Mouse (Mus musculus) heart, embryonic 13.5 days (tissue): Measurements from ENCODE around the gene E130308A19Rik. TPM values are rescaled to one million over a fixed set of nuclear protein-coding genes. Genes with fewer than 3 reads are reported as not detected.
A peak's percentile ranks its signal among the peaks of the same experiment; 100 is the strongest.

Experiments used
- ATAC-seq: fragments of 200-750 bp; cut with Nextera tagmentation; 2 replicates; pipeline ENCODE4 v1.8.0; 2017; ENCODE audit warnings: moderate TSS enrichment; ENCODE audit not compliant: insufficient number of reproducible peaks, low FRiP score, low TSS enrichment; ENCODE audit errors: extremely low read depth
- H3K27ac ChIP-seq: fragments of 300-500 bp; sonication (generic); replicated peaks from 2 replicates; pipeline ENCODE4 v1.5.1; 2015; ENCODE audit warnings: moderate library complexity, mild to moderate bottlenecking, inconsistent platforms
- H3K27me3 ChIP-seq: fragments of 300-500 bp; sonication (generic); replicated peaks from 2 replicates; pipeline ENCODE4 v1.6.1; 2015; ENCODE audit warnings: mild to moderate bottlenecking, inconsistent platforms
- H3K36me3 ChIP-seq: fragments of 300-500 bp; sonication (generic); 2 replicates; pipeline ENCODE4 v1.6.1; 2015; ENCODE audit warnings: mild to moderate bottlenecking, inconsistent platforms
- H3K4me1 ChIP-seq: fragments of 300-500 bp; sonication (generic); 2 replicates; pipeline ENCODE4 v1.6.1; 2015; ENCODE audit warnings: inconsistent platforms
- H3K4me2 ChIP-seq: fragments of 300-500 bp; sonication (generic); 2 replicates; pipeline ENCODE4 v1.6.1; 2015; ENCODE audit warnings: inconsistent platforms, mild to moderate bottlenecking, moderate library complexity
- H3K4me3 ChIP-seq: fragments of 300-500 bp; sonication (generic); 2 replicates; pipeline ENCODE4 v1.5.1; 2015; ENCODE audit warnings: moderate library complexity, mild to moderate bottlenecking, inconsistent platforms
- H3K9ac ChIP-seq: fragments of 300-500 bp; sonication (generic); 2 replicates; pipeline ENCODE4 v1.6.1; 2015; ENCODE audit warnings: inconsistent platforms, mild to moderate bottlenecking, moderate library complexity
- H3K9me3 ChIP-seq: fragments of 300-500 bp; sonication (generic); 2 replicates; pipeline ENCODE4 v1.6.1; 2016; ENCODE audit warnings: inconsistent platforms
- WGBS: fragments of 180-500 bp; shearing (Covaris S2); methylation state at CpG from one replicate; pipeline ENCODE4 v1.1.7; 2015; ENCODE audit warnings: mixed read lengths; 5-methylcytosine and 5-hydroxymethylcytosine counted together
- polyA plus RNA-seq: library from polyadenylated mRNA; unstranded; fragments of >200 nt; fragmentation: Nextera tagmentation; extraction: Ambion mirVana; gene quantifications from 2 replicates; pipeline ENCODE4 v1.2.1, GENCODE M21; 2015

The E130308A19Rik gene
- polyA plus RNA-seq, 1 experiment from 2014 or later: 20.5 TPM

- H3K27ac ChIP-seq: no peak overlapping the region
- no peaks in the 10 kb centered on the region for H3K27me3 ChIP-seq
- no peaks in the 10 kb centered on the region for H3K9me3 ChIP-seq
- no peaks in the 10 kb centered on the region for H3K36me3 ChIP-seq
- H3K4me1 ChIP-seq: no peaks in the 10 kb centered on the region
- no peak for ATAC-seq
- no peak overlapping the region for H3K9ac ChIP-seq
- no peak overlapping the region for H3K4me3 ChIP-seq
- H3K4me2 ChIP-seq: no peak overlapping the region
- WGBS: 65% methylated on average over 7 of the region's 7 CpGs
Measured at GRCm38 (mm10) chr4:59731544-59731943, 105.5 kb downstream of the E130308A19Rik start.

GRCm38 (mm10) chr4:59739321-59739720 is 113.3 kb downstream of the E130308A19Rik start:
- WGBS: 99% methylated on average over 4 of the region's 4 CpGs

GRCm38 (mm10) chr4:59739882-59740281 is 113.9 kb downstream of the E130308A19Rik start:
- ATAC-seq: no peak
- no peak overlapping the region for H3K4me2 ChIP-seq
- no peak overlapping the region for H3K27ac ChIP-seq
- H3K4me3 ChIP-seq: no peak overlapping the region
- no peaks in the 10 kb centered on the region for H3K27me3 ChIP-seq
- H3K9ac ChIP-seq: no peak overlapping the region
- WGBS: 82% methylated on average over 2 of the region's 2 CpGs
- peaks cover 4% of the 10 kb centered on the region for H3K9me3 ChIP-seq
- 0 out of 2 replicates have a peak, but pooled peaks cover 7% of the 10 kb centered on the region for H3K4me1 ChIP-seq
- H3K36me3 ChIP-seq: peaks cover 13% of the 10 kb centered on the region

More at GRCm38 (mm10) chr4:59739321-59739720, 113.3 kb downstream of the E130308A19Rik start:
- ATAC-seq: no peak
- peaks cover 13% of the 10 kb centered on the region for H3K36me3 ChIP-seq
- H3K9me3 ChIP-seq: peaks cover 4% of the 10 kb centered on the region
- H3K27ac ChIP-seq: no peak overlapping the region
- H3K4me1 ChIP-seq: 0 out of 2 replicates have a peak, but pooled peaks cover 4% of the 10 kb centered on the region
- H3K9ac ChIP-seq: no peak overlapping the region
- no peak overlapping the region for H3K4me3 ChIP-seq
- H3K27me3 ChIP-seq: no peaks in the 10 kb centered on the region
- H3K4me2 ChIP-seq: no peak overlapping the region

- H3K4me2 ChIP-seq: no peak overlapping the region
- no peak overlapping the region for H3K4me3 ChIP-seq
- 64% methylated on average over 13 of the region's 13 CpGs for WGBS
- H3K9ac ChIP-seq: no peak overlapping the region
- no peak for ATAC-seq
- peaks cover 13% of the 10 kb centered on the region for H3K36me3 ChIP-seq
- H3K27me3 ChIP-seq: no peaks in the 10 kb centered on the region
- no peaks in the 10 kb centered on the region for H3K9me3 ChIP-seq
- H3K27ac ChIP-seq: no peak overlapping the region
- H3K4me1 ChIP-seq: peaks cover 26% of the 10 kb centered on the region
Measured at GRCm38 (mm10) chr4:59753491-59754140, 127.6 kb downstream of the E130308A19Rik start.

GRCm38 (mm10) chr4:59756332-59757082 is 130.5 kb downstream of the E130308A19Rik start:
- no peak for ATAC-seq
- no peaks in the 10 kb centered on the region for H3K9me3 ChIP-seq
- H3K27me3 ChIP-seq: no peaks in the 10 kb centered on the region
- H3K27ac ChIP-seq: no peak overlapping the region
- H3K9ac ChIP-seq: no peak overlapping the region
- peaks cover 13% of the 10 kb centered on the region for H3K36me3 ChIP-seq
- peaks cover 34% of the 10 kb centered on the region for H3K4me1 ChIP-seq
- 61% methylated on average over 9 of the region's 9 CpGs for WGBS
- no peak overlapping the region for H3K4me2 ChIP-seq
- no peak overlapping the region for H3K4me3 ChIP-seq

GRCm38 (mm10) chr4:59757452-59758435 is 131.7 kb downstream of the E130308A19Rik start:
- H3K4me2 ChIP-seq: no peak overlapping the region
- no peak overlapping the region for H3K4me3 ChIP-seq
- no peaks in the 10 kb centered on the region for H3K9me3 ChIP-seq
- ATAC-seq: no peak
- no peaks in the 10 kb centered on the region for H3K27me3 ChIP-seq
- H3K36me3 ChIP-seq: peaks cover 2% of the 10 kb centered on the region; the same call in 1 of the 2 replicates
- WGBS: 78% methylated on average over 12 of the region's 12 CpGs
- H3K27ac ChIP-seq: no peak overlapping the region
- H3K9ac ChIP-seq: no peak overlapping the region
- peaks cover 34% of the 10 kb centered on the region for H3K4me1 ChIP-seq

- 62% methylated on average over 4 of the region's 4 CpGs for WGBS
Measured at GRCm38 (mm10) chr4:59760016-59760415, 134.0 kb downstream of the E130308A19Rik start.

GRCm38 (mm10) chr4:59760636-59761364 is 134.8 kb downstream of the E130308A19Rik start:
- H3K36me3 ChIP-seq: no peaks in the 10 kb centered on the region
- ATAC-seq: no peak
- H3K27ac ChIP-seq: no peak overlapping the region
- 56% methylated on average over 10 of the region's 10 CpGs for WGBS
- H3K9me3 ChIP-seq: no peaks in the 10 kb centered on the region
- H3K27me3 ChIP-seq: no peaks in the 10 kb centered on the region
- H3K9ac ChIP-seq: no peak overlapping the region
- H3K4me2 ChIP-seq: no peak overlapping the region
- no peak overlapping the region for H3K4me3 ChIP-seq
- peaks cover 44% of the 10 kb centered on the region for H3K4me1 ChIP-seq

More at GRCm38 (mm10) chr4:59760016-59760415, 134.0 kb downstream of the E130308A19Rik start:
- H3K4me1 ChIP-seq: peaks cover 36% of the 10 kb centered on the region
- no peak overlapping the region for H3K27ac ChIP-seq
- H3K27me3 ChIP-seq: no peaks in the 10 kb centered on the region
- H3K36me3 ChIP-seq: no peaks in the 10 kb centered on the region
- ATAC-seq: no peak
- H3K9me3 ChIP-seq: no peaks in the 10 kb centered on the region
- H3K9ac ChIP-seq: no peak overlapping the region
- no peak overlapping the region for H3K4me3 ChIP-seq
- H3K4me2 ChIP-seq: no peak overlapping the region

- H3K27me3 ChIP-seq: no peaks in the 10 kb centered on the region
- ATAC-seq: no peak
- H3K4me3 ChIP-seq: no peak overlapping the region
- no peak overlapping the region for H3K27ac ChIP-seq
- H3K9me3 ChIP-seq: no peaks in the 10 kb centered on the region
- WGBS: 72% methylated on average over 4 of the region's 4 CpGs
- H3K4me2 ChIP-seq: no peak overlapping the region
- H3K9ac ChIP-seq: no peak overlapping the region
- H3K4me1 ChIP-seq: peaks cover 43% of the 10 kb centered on the region
- no peaks in the 10 kb centered on the region for H3K36me3 ChIP-seq
Measured at GRCm38 (mm10) chr4:59761365-59761729, 135.3 kb downstream of the E130308A19Rik start.

GRCm38 (mm10) chr4:59764950-59765349 is 138.9 kb downstream of the E130308A19Rik start:
- Histone ChIP-seq H3K9ac (0 out of 2 replicates have a peak overlapping the region, but pooled peaks have one; percentile 24), H3K27me3 (no peaks in the 10 kb centered on the region), H3K4me2 (peak overlapping the region; percentile 40), H3K9me3 (no peaks in the 10 kb centered on the region), H3K36me3 (peaks cover 10% of the 10 kb centered on the region), H3K27ac (peak overlapping the region; percentile 66), H3K4me1 (peaks cover 27% of the 10 kb centered on the region), H3K4me3 (no peak overlapping the region)
- ATAC-seq: no peak
- 46% methylated on average over 7 of the region's 7 CpGs for WGBS
